Mouse (Mus musculus) heart, adult 2 months (tissue): ENCODE results near the gene Ubap1.

ENCODE experiments used
- CTCF ChIP-seq: fragments of 200-600 bp; IDR thresholded peaks from 2 replicates; pipeline ENCODE4 v1.8.1; 2022; ENCODE audit warnings: antibody characterized with exemption, mild to moderate bottlenecking, moderate library complexity
- EP300 ChIP-seq: fragments of 200-500 bp; IDR thresholded peaks from 2 replicates; pipeline ENCODE4 v1.6.1; 2011; ENCODE audit warnings: low read depth, low read length, control low read depth; ENCODE audit not compliant: insufficient read depth
- POLR2A ChIP-seq: fragments of 200-500 bp; IDR thresholded peaks from 2 replicates; pipeline ENCODE4 v1.6.1; 2011; ENCODE audit warnings: mild to moderate bottlenecking, low read depth, low read length, control low read depth; ENCODE audit not compliant: insufficient read depth

- peak; percentile 13; the same call in 1 of the 2 replicates for TF ChIP-seq CTCF
- TF ChIP-seq POLR2A: no peak
- TF ChIP-seq EP300: no peak
Measured at GRCm38 (mm10) chr4:41353265-41353664, 4.5 kb downstream of the Ubap1 start.
